Mouse (Mus musculus): ENCODE measurements around the gene Mapkap1. TPM values are rescaled to one million over a fixed set of nuclear protein-coding genes. Genes with fewer than 3 reads are reported as not detected.

The Mapkap1 gene
- total RNA-seq, 2 experiments from 2014 or later, result 55.1 to 69.0 TPM

DNA sequence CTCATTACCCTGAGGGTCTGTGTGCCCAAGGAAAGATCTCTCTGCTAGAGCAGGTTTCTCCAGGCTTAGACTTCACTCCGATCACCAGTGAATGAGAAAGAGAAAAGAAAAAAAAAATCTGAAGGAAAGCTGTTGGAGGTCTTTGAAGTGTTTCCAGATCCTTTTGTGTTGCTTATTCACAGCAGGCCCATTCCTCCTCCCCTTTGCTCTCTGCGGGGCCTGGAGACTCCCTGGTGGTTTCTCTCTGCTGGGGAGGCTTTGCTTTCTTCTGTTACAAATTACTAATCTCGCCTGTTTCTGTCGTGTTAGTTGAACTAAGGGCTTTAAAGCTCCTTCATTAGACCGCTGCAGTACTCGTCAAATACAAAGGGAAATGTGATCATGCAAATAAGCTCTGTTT lies 163.8 kb downstream of the Mapkap1 start:
- intact Hi-C loops (cut with DNase I), result no loop called here
- TF ChIP-seq CTCF (IDR thresholded peaks at IDR 0.05), result no peak

DNA sequence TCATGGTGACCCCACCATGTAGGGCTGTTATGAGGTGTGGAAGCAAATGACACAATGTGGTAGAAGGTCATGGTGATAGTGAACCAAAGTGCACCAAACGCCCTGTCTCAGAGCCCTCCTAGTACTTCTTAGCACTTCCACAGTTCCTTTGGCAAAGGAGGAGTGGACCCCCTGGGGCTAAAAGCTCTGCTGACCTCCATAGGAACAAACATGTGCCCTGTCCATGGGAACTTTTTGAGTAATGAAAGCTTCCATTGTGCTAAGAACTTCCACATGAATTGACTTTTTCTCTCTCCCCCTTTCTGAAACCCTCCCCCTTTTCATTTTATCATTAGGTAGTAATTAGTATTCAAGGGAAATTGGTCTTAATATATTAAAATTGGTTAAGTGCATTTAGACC lies 164.5 kb downstream of the Mapkap1 start:
- Histone ChIP-seq H3K27ac (no peak overlapping the region), H3K4me3 (no peak overlapping the region)
- DNase-seq, result no peak
- intact Hi-C loops (cut with DNase I), result no loop called here
- no peak for TF ChIP-seq CTCF (IDR thresholded peaks at IDR 0.05)

More for the DNA sequence above, 163.8 kb downstream of the Mapkap1 start:
- Histone ChIP-seq H3K4me3 (no peak overlapping the region), H3K27ac (no peak overlapping the region)
- DNase-seq, result no peak

DNA sequence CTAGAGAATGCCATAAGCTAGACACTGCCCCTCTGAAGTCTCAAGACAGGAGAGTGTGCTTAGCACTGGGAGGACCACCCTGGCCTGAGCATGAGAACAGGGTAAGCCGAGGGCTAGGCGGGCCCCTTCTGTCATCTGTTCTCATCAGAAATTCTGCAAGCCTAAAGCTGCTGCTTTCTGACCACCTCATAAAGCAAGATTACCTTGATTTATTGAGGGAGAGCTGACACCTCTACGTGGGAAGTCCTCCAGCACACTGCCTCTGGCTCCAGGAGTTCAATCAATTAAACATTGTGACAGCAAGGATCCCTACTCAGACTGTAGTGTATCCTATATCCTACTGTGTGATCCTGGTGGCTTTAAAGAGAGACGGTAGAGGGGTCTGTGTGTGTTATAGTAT lies 166.5 kb downstream of the Mapkap1 start:
- Histone ChIP-seq H3K27ac (no peak overlapping the region), H3K4me3 (no peak overlapping the region)
- intact Hi-C loops (cut with DNase I), result no loop called here
- DNase-seq, result no peak
- no peak for TF ChIP-seq CTCF (IDR thresholded peaks at IDR 0.05)

DNA sequence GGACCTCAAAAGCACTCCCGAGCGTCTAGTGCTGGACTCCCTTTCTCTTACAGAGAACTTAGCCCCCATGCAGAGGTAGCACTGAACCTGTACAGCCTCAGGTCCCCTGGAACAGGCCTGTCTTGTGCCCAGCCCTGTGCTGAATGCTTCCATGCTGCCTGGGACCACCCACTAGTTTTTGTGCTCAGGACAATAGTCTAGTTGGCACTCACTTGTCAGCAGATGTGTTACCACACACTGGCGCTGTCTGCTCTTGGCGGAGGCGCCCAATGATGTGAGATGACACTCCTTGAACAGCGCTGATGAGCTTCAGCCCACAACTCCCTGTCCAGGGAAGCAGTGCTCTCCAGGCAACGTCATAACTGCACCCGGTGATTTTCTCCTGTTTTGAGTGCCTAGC lies 182.0 kb downstream of the Mapkap1 start:
- Histone ChIP-seq H3K27ac (no peak overlapping the region), H3K4me3 (no peak overlapping the region)
- no peak for TF ChIP-seq CTCF (IDR thresholded peaks at IDR 0.05)
- intact Hi-C loops (cut with DNase I), result no loop called here
- DNase-seq, result no peak

DNA sequence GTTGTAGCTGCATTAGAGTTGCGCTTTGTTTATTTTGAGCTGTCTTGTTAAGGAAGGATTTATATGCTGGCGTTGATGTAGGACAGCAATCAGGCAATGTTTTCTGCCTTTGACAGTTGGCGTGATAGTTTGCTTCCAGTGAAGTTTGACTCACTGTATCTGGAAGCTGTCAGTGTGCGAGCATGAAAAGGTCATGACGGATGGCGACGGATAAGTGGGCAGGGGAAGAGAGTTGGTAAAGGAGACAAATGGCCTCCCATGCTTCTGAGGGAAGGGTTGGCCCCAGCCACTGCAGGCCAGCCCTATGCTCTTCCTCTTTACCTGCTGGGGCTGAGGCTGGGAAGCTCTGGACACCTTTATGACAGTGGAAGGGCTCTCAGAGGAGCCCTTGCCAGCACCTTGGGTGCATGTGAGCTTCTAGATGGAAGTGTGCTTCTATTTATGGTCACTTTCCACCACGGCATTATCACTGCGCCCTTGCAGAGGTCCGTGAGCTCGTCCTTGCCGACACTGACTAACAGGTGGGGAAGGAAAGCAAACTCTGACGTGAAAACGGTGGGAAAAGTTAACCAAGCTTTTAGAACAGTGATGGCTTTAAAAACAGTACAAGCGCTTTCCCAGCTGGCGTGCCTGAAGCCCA lies 185.3 kb downstream of the Mapkap1 start:
- no peak for DNase-seq
- TF ChIP-seq CTCF (IDR thresholded peaks at IDR 0.05), result no peak
- Histone ChIP-seq H3K27ac (peak overlapping the region; percentile 67), H3K4me3 (no peak overlapping the region)
- intact Hi-C loops (cut with DNase I), result no loop called here

DNA sequence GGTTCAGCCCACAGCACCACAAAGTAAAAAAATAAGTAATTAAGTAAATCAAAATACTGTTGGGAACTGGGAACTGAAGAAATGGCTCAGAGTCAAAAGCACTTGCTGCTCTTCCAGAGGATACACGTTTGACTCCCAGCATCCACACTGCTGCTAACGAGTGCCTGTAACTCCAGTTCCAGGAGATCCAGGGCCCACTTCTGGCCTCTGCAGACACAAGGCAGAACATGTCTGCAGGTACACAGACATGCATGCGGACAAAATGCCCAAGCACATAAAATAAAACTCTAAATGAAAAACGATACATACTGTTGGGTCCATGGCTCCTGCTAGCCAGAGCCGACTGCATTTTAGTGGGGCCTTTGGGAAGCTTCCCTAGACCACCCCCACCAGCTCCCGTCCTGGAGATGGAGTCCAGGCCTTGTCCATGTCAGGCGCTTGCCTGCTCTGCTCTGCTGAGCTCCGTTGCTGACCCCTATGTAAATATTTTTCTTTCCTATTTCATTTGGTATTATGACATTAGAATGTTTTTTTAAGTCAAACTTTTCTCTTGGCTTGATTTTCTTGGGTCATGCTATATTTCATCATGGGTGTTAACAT lies 185.9 kb downstream of the Mapkap1 start:
- H3K4me3 ChIP-seq, result no peak overlapping the region
- H3K27ac ChIP-seq, result peak overlapping the region; percentile 67
- DNase-seq, result no peak
- TF ChIP-seq CTCF (IDR thresholded peaks at IDR 0.05), result no peak
- intact Hi-C loops (cut with DNase I), result no loop called here

DNA sequence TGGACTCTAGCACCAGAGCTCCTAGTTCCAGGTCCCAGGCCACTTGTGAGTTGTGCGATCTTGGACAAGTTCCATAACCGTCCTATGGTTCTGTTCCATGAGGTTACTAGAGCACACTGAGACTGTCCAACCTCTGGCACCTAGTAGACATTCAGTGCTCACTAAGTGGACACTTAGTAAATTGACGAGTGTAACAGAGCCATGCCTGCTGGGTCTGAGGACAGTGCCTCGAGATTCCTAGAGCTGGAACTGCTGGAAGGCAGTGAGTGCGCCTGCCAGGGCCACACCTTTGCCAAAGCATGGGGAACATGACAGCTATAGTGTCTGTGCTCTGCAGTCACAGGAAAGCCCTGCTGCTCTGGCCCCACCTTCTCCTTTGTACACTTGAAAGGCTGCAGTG lies 187.4 kb downstream of the Mapkap1 start:
- no peak overlapping the region for H3K4me3 ChIP-seq
- intact Hi-C loops (cut with DNase I), result no loop called here
- peak; percentile 48 for DNase-seq
- no peak for TF ChIP-seq CTCF (IDR thresholded peaks at IDR 0.05)
- no peak overlapping the region for H3K27ac ChIP-seq

DNA sequence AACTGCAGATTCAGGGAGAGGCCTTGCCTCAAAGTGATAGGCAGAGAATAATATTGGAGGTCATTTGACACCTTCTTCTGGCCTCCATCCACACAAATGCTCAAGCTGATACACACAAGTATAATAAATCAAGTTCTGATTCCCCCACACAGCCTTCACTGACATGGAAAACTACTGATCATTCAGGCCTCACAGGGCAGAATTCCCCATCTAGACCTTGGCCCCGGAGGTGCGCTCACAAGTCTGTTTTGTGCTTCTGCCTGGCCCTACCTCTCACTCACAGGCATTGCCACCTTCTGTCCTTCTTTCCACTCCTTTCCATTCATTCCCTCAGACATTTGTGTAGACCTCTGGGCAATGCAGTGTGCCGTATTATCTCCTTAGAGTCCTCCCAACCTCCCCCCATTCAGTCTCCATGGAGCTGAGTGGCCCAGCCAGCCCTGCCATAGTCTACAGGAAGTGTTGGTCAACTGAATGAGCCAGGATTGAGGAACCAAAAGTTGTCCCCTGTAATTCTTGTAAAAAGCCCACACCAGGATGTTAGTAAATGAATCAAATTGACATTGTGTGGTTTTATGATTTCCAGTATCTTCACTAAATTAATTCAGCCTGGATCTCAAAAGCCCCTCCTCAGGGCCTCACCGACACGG lies 193.2 kb downstream of the Mapkap1 start:
- DNase-seq, result no peak
- Histone ChIP-seq H3K27ac (no peak overlapping the region), H3K4me3 (no peak overlapping the region)
- TF ChIP-seq CTCF (IDR thresholded peaks at IDR 0.05), result no peak
- intact Hi-C loops (cut with DNase I), result no loop called here

DNA sequence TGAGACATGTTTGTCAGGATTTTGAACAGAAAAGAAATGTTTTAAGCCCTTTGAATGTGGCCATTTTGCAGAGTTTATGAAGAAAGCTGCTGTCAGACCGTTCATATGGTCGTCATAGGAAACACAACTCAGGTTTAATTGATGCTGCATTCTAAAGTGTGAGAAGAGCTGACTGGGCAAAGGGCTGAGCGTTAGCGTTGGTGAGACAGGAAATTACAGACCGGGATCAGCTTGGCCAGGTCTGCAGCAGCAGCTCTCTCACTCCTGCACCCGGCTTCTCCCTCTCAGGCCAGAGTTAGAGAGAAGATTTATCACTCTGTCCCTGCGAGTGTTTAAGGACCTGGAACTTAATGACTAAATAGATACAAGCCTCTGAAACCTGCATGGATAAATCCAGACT lies 194.2 kb downstream of the Mapkap1 start:
- intact Hi-C loops (cut with DNase I), result no loop called here
- no peak overlapping the region for H3K4me3 ChIP-seq
- no peak overlapping the region for H3K27ac ChIP-seq
- no peak for DNase-seq
- no peak for TF ChIP-seq CTCF (IDR thresholded peaks at IDR 0.05)

DNA sequence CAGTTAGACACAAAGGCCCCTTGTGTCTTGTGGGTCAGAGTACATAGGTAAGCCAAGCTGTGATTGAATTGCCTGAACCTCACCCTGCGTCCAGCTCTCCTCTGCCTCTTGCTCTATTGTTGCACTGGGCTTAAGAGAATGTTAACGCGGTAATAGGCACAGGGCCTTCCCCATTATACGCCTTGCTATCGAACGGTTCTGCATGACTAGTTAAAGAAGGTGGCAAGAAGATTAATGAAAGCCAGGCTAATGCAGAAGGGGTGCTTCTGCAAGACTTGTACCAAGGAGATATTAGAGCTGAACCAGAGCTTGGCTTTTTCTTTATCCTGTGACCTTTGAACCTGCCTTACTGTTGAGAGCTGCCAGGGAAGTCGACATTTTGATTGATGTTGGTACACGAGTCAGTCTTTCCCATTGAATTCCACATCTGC lies 195.6 kb downstream of the Mapkap1 start:
- intact Hi-C loops (cut with DNase I), result no loop called here
- Histone ChIP-seq H3K4me3 (no peak overlapping the region), H3K27ac (no peak overlapping the region)

DNA sequence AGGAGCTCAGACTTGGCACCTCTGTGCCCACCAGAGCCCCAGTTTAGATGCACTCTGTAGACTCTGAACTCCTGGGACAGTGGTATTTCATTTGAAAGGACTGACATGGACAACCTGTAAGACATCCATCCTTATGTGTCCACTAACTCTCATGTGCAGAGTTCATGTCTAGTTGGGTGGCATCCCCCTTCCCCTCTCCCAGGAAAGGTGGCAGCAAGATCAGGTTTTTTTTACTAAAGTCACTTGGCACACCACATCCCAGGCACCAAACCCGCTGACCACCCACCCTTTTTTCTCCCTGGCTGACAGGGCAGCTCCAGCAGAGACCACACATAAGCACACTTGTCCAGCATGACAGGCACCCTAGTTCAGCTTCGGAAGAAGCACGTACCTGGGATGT lies 196.3 kb downstream of the Mapkap1 start:
- intact Hi-C loops (cut with DNase I), result no loop called here
- Histone ChIP-seq H3K27ac (no peak overlapping the region), H3K4me3 (no peak overlapping the region)
- TF ChIP-seq CTCF (IDR thresholded peaks at IDR 0.05), result no peak
- no peak for DNase-seq

More for the DNA sequence above, 195.6 kb downstream of the Mapkap1 start:
- DNase-seq, result no peak
- TF ChIP-seq CTCF (IDR thresholded peaks at IDR 0.05), result no peak

DNA sequence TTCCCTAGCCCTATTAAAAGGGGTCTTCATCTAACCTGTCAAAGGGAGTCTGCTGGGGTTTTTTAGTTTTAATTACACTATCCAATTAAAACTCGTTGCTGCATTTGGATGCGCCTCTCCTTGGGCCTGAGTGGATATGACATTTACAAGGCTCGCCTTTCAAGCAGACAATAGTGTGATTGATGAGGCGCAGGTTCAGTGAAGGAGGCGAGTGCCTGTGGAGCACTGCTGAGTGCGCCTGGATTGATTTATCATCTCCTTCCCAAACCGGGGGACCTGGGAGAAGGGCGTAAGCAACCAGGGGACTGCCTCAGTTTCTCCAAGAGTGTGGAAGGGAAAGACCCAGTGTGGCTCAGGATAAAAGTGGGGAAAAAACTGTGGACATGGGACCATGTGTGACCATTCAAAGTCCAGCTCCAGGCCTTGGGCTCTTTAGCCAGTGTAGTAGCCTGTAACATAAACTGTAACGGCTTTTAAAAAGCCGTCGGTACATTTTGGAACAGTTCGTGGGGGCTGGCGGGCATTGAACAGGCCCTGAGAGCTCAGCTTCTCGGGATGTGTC lies 197.2 kb downstream of the Mapkap1 start:
- no peak overlapping the region for H3K27ac ChIP-seq
- no peak overlapping the region for H3K4me3 ChIP-seq
- intact Hi-C loops (cut with DNase I), result no loop called here
- DNase-seq, result no peak
- TF ChIP-seq CTCF (IDR thresholded peaks at IDR 0.05), result no peak

DNA sequence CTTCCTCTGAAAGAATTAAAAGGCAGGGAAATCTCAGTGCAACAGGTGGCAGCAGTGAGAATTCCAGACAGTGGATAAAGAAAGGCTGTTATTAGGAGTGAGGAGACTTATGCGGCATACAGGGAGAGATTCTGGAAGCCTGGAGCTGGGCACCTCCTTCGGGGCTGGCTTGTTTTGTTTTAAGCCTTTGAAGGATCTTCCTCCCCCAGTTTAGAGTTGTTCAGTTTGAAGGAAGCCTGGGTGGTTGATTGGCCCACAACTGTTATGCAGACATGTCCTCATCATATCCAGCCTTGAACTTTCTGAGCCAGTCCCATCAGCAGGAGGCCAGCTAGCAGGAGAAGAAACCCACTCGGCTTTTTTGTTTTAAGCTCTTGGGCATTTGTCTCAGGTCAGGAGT lies 198.5 kb downstream of the Mapkap1 start:
- intact Hi-C loops (cut with DNase I), result no loop called here
- TF ChIP-seq CTCF (IDR thresholded peaks at IDR 0.05), result no peak
- DNase-seq, result no peak
- H3K27ac ChIP-seq, result no peak overlapping the region
- H3K4me3 ChIP-seq, result no peak overlapping the region

Measured in gastrocnemius, adult 2 months (tissue).